Comparison of ENCODE assay signal across 9 mouse cellular contexts in the genomic region with DNA sequence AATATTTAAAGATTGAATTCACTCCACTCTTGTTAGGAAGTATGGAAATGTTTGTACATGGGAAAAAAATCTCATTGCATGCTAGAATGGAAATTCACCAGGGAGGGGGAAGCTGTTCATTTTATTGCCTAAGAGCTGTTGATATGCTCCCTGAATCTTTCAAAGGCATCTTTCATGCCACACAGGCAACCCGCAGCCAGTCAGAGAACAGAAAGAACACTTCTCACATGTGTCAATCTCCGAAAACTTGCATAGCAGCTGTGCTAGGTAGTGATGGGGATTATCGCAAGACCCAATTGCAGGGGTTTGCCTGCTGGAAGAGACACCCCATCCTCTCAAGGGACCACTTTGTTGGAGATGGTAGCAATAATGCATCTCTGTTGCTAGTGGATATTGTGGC. TPM values are rescaled to one million over a fixed set of nuclear protein-coding genes. Genes with fewer than 3 reads are reported as not detected.
DNase-seq lines count a peak whose midpoint lies in the region; ATAC-seq lines count a peak whose summit lies in the region.
"Had no signal": no experiment of that assay in that cellular context is flagged by ENCODE, and none has a peak within 500 bp of the region (broad histone marks: within the 10 kb centered on the region; RNA-seq: fewer than 3 reads in every experiment).

No protein-coding gene starts in this region.

- no peaks in the 10 kb centered on the region for H3K9me3 ChIP-seq in lung, embryonic 16.5 days (ENCODE audit: control insufficient read depth, low read length)
- no peaks in the 10 kb centered on the region for H3K9me3 ChIP-seq in forebrain, embryonic 15.5 days
- no peaks in the 10 kb centered on the region for H3K9me3 ChIP-seq in neural tube, embryonic 13.5 days

- no peak for ATAC-seq in lung, embryonic 16.5 days (ENCODE audit: low read depth)
- ATAC-seq in forebrain, embryonic 15.5 days (replicated peaks), result peak; percentile 31; the same call in 1 of the 2 replicates
- ATAC-seq in neural tube, embryonic 13.5 days (ENCODE audit: low read depth), result peak; percentile 33; the same call in 1 of the 2 replicates
- ATAC-seq in inflammation-experienced regulatory T-cells, adult 6 months, result no peak

- peak; percentile 7 for DNase-seq in gastrocnemius, postnatal 25 days
- DNase-seq in gastrocnemius, adult 8-10 months (ENCODE audit: low spot score in 2 of 2), result no peak
- no peak for DNase-seq in lung, postnatal 25 days (ENCODE audit: low spot score)
- no peak for DNase-seq in urinary bladder, postnatal 4 days (ENCODE audit: low spot score in 2 of 2)

- no peaks in the 10 kb centered on the region for H3K36me3 ChIP-seq in lung, embryonic 16.5 days (ENCODE audit: control insufficient read depth, insufficient read depth, low read length)
- no peaks in the 10 kb centered on the region for H3K36me3 ChIP-seq in forebrain, embryonic 15.5 days
- H3K36me3 ChIP-seq in neural tube, embryonic 13.5 days, result 0 out of 2 replicates have a peak, but pooled peaks cover 4% of the 10 kb centered on the region

- no peaks in the 10 kb centered on the region for H3K27me3 ChIP-seq in lung, embryonic 16.5 days (ENCODE audit: control insufficient read depth, insufficient read depth, low read depth, low read length)
- H3K27me3 ChIP-seq in forebrain, embryonic 15.5 days, result no peaks in the 10 kb centered on the region
- H3K27me3 ChIP-seq in neural tube, embryonic 13.5 days, result no peaks in the 10 kb centered on the region

- peaks cover 3% of the 10 kb centered on the region; the same call in 1 of the 2 replicates for H3K4me1 ChIP-seq in lung, embryonic 16.5 days (replicated peaks; ENCODE audit: control insufficient read depth, insufficient read depth, low read length)
- peaks cover 24% of the 10 kb centered on the region for H3K4me1 ChIP-seq in forebrain, embryonic 15.5 days
- H3K4me1 ChIP-seq in neural tube, embryonic 13.5 days (replicated peaks), result peaks cover 28% of the 10 kb centered on the region

- H3K4me2 ChIP-seq in lung, embryonic 16.5 days (ENCODE audit: low read depth, low read length), result no peak overlapping the region
- H3K4me2 ChIP-seq in forebrain, embryonic 15.5 days (replicated peaks), result peak overlapping the region; percentile 50
- H3K4me2 ChIP-seq in neural tube, embryonic 13.5 days, result peak overlapping the region; percentile 53

- H3K9ac ChIP-seq in lung, embryonic 16.5 days (ENCODE audit: low read length), result no peak overlapping the region
- H3K9ac ChIP-seq in forebrain, embryonic 15.5 days (replicated peaks), result 0 out of 2 replicates have a peak overlapping the region, but pooled peaks have one; percentile 8
- H3K9ac ChIP-seq in neural tube, embryonic 13.5 days, result no peak overlapping the region

- H3K4me3 ChIP-seq in lung, embryonic 16.5 days (ENCODE audit: low read length), result no peak overlapping the region
- peak overlapping the region; percentile 43; the same call in 1 of the 2 replicates for H3K4me3 ChIP-seq in forebrain, embryonic 15.5 days
- H3K4me3 ChIP-seq in neural tube, embryonic 13.5 days, result no peak overlapping the region

- peak overlapping the region; percentile 46 for H3K27ac ChIP-seq in lung, embryonic 16.5 days (ENCODE audit: low read length)
- peak overlapping the region; percentile 97 for H3K27ac ChIP-seq in forebrain, embryonic 15.5 days (replicated peaks)
- H3K27ac ChIP-seq in neural tube, embryonic 13.5 days (replicated peaks), result peak overlapping the region; percentile 92

- WGBS in lung, embryonic 16.5 days, result 83% methylated on average over 3 of the region's 3 CpGs
- 16% methylated on average over 3 of the region's 3 CpGs for WGBS in forebrain, embryonic 15.5 days
- 25% methylated on average over 3 of the region's 3 CpGs for WGBS in neural tube, embryonic 13.5 days

RNA-seq across cellular contexts. Expression of a gene that starts 8.9 kb away (rescaled TPM):
- total RNA-seq in gastrocnemius, postnatal 25 days (2021), result not detected
- not detected for total RNA-seq in gastrocnemius, adult 8-10 months (2022)
- polyA plus RNA-seq in lung, embryonic 16.5 days (2015; fragmentation: Nextera tagmentation; extraction: Ambion mirVana), result not detected in 2 replicates
- not detected in 2 replicates for polyA plus RNA-seq in forebrain, embryonic 15.5 days (2015; fragmentation: Nextera tagmentation; extraction: Ambion mirVana)
- polyA plus RNA-seq in neural tube, embryonic 13.5 days (2015; fragmentation: Nextera tagmentation; extraction: Ambion mirVana), result not detected in 2 replicates
- not detected for polyA plus RNA-seq in inflammation-experienced regulatory T-cells, adult 6 months (2017; shearing (Covaris generic))
- total RNA-seq: left cerebral cortex, adult 18-20 months had no signal

Comparison
In these comparisons a context has a peak if more than half of its experiments do, and no peak if none do; other contexts are left out.
1. ATAC-seq: peak in forebrain, embryonic 15.5 days (single experiment) and neural tube, embryonic 13.5 days (single experiment); none in lung, embryonic 16.5 days (single experiment) and inflammation-experienced regulatory T-cells, adult 6 months (single experiment).
2. H3K27ac ChIP-seq: peak in every context shown above with its lines; median percentile 97 in forebrain, embryonic 15.5 days; 92 in neural tube, embryonic 13.5 days; 46 in lung, embryonic 16.5 days.